Mouse (Mus musculus): Measurements from ENCODE around the gene Rnf146. TPM values are rescaled to one million over a fixed set of nuclear protein-coding genes. Genes with fewer than 3 reads are reported as not detected.

Gene Rnf146
- polyA plus RNA-seq, 1 experiment from 2014 or later = 57.5 TPM

GRCm38 (mm10) chr10:29351420-29351819 lies 10.8 kb downstream of the Rnf146 start:
- peaks cover 15% of the 10 kb centered on the region; the same call in 1 of the 2 replicates for H3K36me3 ChIP-seq (ENCODE audit: control insufficient read depth, insufficient read depth, low read length)
- ATAC-seq (ENCODE audit: low read depth) = no peak
- 92% methylated on average over 2 of the region's 2 CpGs for WGBS

GRCm38 (mm10) chr10:29346638-29347037 lies 15.6 kb downstream of the Rnf146 start:
- Histone ChIP-seq H3K9ac (replicated peaks; ENCODE audit: low read depth, low read length) (no peak overlapping the region), H3K4me3 (ENCODE audit: low read depth, low read length) (no peak overlapping the region), H3K27me3 (ENCODE audit: control insufficient read depth, insufficient read depth, low read length) (no peaks in the 10 kb centered on the region), H3K4me1 (ENCODE audit: control insufficient read depth, insufficient read depth, low read length) (no peaks in the 10 kb centered on the region), H3K36me3 (ENCODE audit: control insufficient read depth, insufficient read depth, low read length) (peaks cover 17% of the 10 kb centered on the region; the same call in 1 of the 2 replicates), H3K4me2 (ENCODE audit: low read depth, low read length) (no peak overlapping the region), H3K27ac (ENCODE audit: low read depth, low read length) (no peak overlapping the region), H3K9me3 (ENCODE audit: control insufficient read depth, low read length) (no peaks in the 10 kb centered on the region)
- ATAC-seq (ENCODE audit: low read depth) = peak; percentile 58; the same call in 1 of the 2 replicates
- 94% methylated on average over 7 of the region's 7 CpGs for WGBS

More at GRCm38 (mm10) chr10:29351420-29351819, 10.8 kb downstream of the Rnf146 start:
- Histone ChIP-seq H3K27ac (ENCODE audit: low read depth, low read length) (no peak overlapping the region), H3K4me3 (ENCODE audit: low read depth, low read length) (no peak overlapping the region), H3K4me2 (ENCODE audit: low read depth, low read length) (no peak overlapping the region), H3K9ac (replicated peaks; ENCODE audit: low read depth, low read length) (no peak overlapping the region), H3K4me1 (ENCODE audit: control insufficient read depth, insufficient read depth, low read length) (peaks cover 8% of the 10 kb centered on the region; the same call in 1 of the 2 replicates), H3K9me3 (ENCODE audit: control insufficient read depth, low read length) (no peaks in the 10 kb centered on the region), H3K27me3 (ENCODE audit: control insufficient read depth, insufficient read depth, low read length) (no peaks in the 10 kb centered on the region)

- no peak overlapping the region for H3K4me3 ChIP-seq (ENCODE audit: low read depth, low read length)
- WGBS = 92% methylated on average over 4 of the region's 4 CpGs
- H3K4me2 ChIP-seq (ENCODE audit: low read depth, low read length) = no peak overlapping the region
- ATAC-seq (ENCODE audit: low read depth) = no peak
- no peaks in the 10 kb centered on the region for H3K9me3 ChIP-seq (ENCODE audit: control insufficient read depth, low read length)
- H3K27ac ChIP-seq (ENCODE audit: low read depth, low read length) = no peak overlapping the region
- H3K27me3 ChIP-seq (ENCODE audit: control insufficient read depth, insufficient read depth, low read length) = no peaks in the 10 kb centered on the region
- no peak overlapping the region for H3K9ac ChIP-seq (replicated peaks; ENCODE audit: low read depth, low read length)
- no peaks in the 10 kb centered on the region for H3K4me1 ChIP-seq (ENCODE audit: control insufficient read depth, insufficient read depth, low read length)
- H3K36me3 ChIP-seq (ENCODE audit: control insufficient read depth, insufficient read depth, low read length) = peaks cover 13% of the 10 kb centered on the region; the same call in 1 of the 2 replicates
Measured at GRCm38 (mm10) chr10:29344232-29344631, 18.0 kb downstream of the Rnf146 start.

- H3K27me3 ChIP-seq (ENCODE audit: control insufficient read depth, insufficient read depth, low read length) = no peaks in the 10 kb centered on the region
- ATAC-seq (ENCODE audit: low read depth) = 0 out of 2 replicates have a peak, but pooled peaks have one; percentile 58
Measured at GRCm38 (mm10) chr10:29338355-29339056, 23.7 kb downstream of the Rnf146 start.

GRCm38 (mm10) chr10:29333836-29334235 lies 28.4 kb downstream of the Rnf146 start:
- H3K36me3 ChIP-seq (ENCODE audit: control insufficient read depth, insufficient read depth, low read length) = no peaks in the 10 kb centered on the region
- H3K9me3 ChIP-seq (ENCODE audit: control insufficient read depth, low read length) = no peaks in the 10 kb centered on the region
- no peaks in the 10 kb centered on the region for H3K27me3 ChIP-seq (ENCODE audit: control insufficient read depth, insufficient read depth, low read length)
- 76% methylated on average over 4 of the region's 4 CpGs for WGBS
- H3K27ac ChIP-seq (ENCODE audit: low read depth, low read length) = no peak overlapping the region
- no peaks in the 10 kb centered on the region for H3K4me1 ChIP-seq (ENCODE audit: control insufficient read depth, insufficient read depth, low read length)
- no peak overlapping the region for H3K4me2 ChIP-seq (ENCODE audit: low read depth, low read length)
- H3K9ac ChIP-seq (replicated peaks; ENCODE audit: low read depth, low read length) = no peak overlapping the region
- H3K4me3 ChIP-seq (ENCODE audit: low read depth, low read length) = no peak overlapping the region
- no peak for ATAC-seq (ENCODE audit: low read depth)

More at GRCm38 (mm10) chr10:29338355-29339056, 23.7 kb downstream of the Rnf146 start:
- H3K9ac ChIP-seq (replicated peaks; ENCODE audit: low read depth, low read length) = no peak overlapping the region
- no peak overlapping the region for H3K27ac ChIP-seq (ENCODE audit: low read depth, low read length)
- no peaks in the 10 kb centered on the region for H3K4me1 ChIP-seq (ENCODE audit: control insufficient read depth, insufficient read depth, low read length)
- H3K4me3 ChIP-seq (ENCODE audit: low read depth, low read length) = no peak overlapping the region
- WGBS = 52% methylated on average over 4 of the region's 4 CpGs
- H3K36me3 ChIP-seq (ENCODE audit: control insufficient read depth, insufficient read depth, low read length) = no peaks in the 10 kb centered on the region
- H3K4me2 ChIP-seq (ENCODE audit: low read depth, low read length) = no peak overlapping the region
- no peaks in the 10 kb centered on the region for H3K9me3 ChIP-seq (ENCODE audit: control insufficient read depth, low read length)

- H3K9me3 ChIP-seq (ENCODE audit: control insufficient read depth, low read length) = no peaks in the 10 kb centered on the region
- H3K4me1 ChIP-seq (ENCODE audit: control insufficient read depth, insufficient read depth, low read length) = no peaks in the 10 kb centered on the region
- no peak overlapping the region for H3K4me2 ChIP-seq (ENCODE audit: low read depth, low read length)
- no peaks in the 10 kb centered on the region for H3K36me3 ChIP-seq (ENCODE audit: control insufficient read depth, insufficient read depth, low read length)
- WGBS = 93% methylated on average over 2 of the region's 2 CpGs
- no peaks in the 10 kb centered on the region for H3K27me3 ChIP-seq (ENCODE audit: control insufficient read depth, insufficient read depth, low read length)
- no peak overlapping the region for H3K9ac ChIP-seq (replicated peaks; ENCODE audit: low read depth, low read length)
- H3K27ac ChIP-seq (ENCODE audit: low read depth, low read length) = no peak overlapping the region
- no peak for ATAC-seq (ENCODE audit: low read depth)
- no peak overlapping the region for H3K4me3 ChIP-seq (ENCODE audit: low read depth, low read length)
Measured at GRCm38 (mm10) chr10:29324817-29325216, 37.4 kb downstream of the Rnf146 start.

- whole genome bisulfite sequencing = 40% methylated on average over 5 of the region's 5 CpGs
- Histone ChIP-seq H3K4me1 (ENCODE audit: control insufficient read depth, insufficient read depth, low read length) (peaks cover 9% of the 10 kb centered on the region), H3K9ac (replicated peaks; ENCODE audit: low read depth, low read length) (peak overlapping the region; percentile 62)
Measured at GRCm38 (mm10) chr10:29313905-29314304, 48.3 kb downstream of the Rnf146 start.

GRCm38 (mm10) chr10:29313064-29313638 lies 49.1 kb downstream of the Rnf146 start, which contains the start of gene Echdc1:
Gene Echdc1, plus strand, starts transcription at chr10:29313166.
- Histone ChIP-seq H3K4me2 (ENCODE audit: low read depth, low read length) (peak within 1 kb of the TSS; percentile 83), H3K4me1 (ENCODE audit: control insufficient read depth, insufficient read depth, low read length) (peaks cover 9% of the 10 kb centered on the region), H3K9ac (replicated peaks; ENCODE audit: low read depth, low read length) (peak within 1 kb of the TSS; percentile 62), H3K9me3 (ENCODE audit: control insufficient read depth, low read length) (no peaks in the 10 kb centered on the region), H3K4me3 (ENCODE audit: low read depth, low read length) (peak within 1 kb of the TSS; percentile 64), H3K36me3 (ENCODE audit: control insufficient read depth, insufficient read depth, low read length) (no peaks in the 10 kb centered on the region), H3K27ac (ENCODE audit: low read depth, low read length) (peak within 1 kb of the TSS; percentile 88), H3K27me3 (ENCODE audit: control insufficient read depth, insufficient read depth, low read length) (no peaks in the 10 kb centered on the region)
- WGBS = 0% methylated on average over 41 of the region's 49 CpGs
- ATAC-seq (ENCODE audit: low read depth) = peak; percentile 99

More at GRCm38 (mm10) chr10:29313905-29314304, 48.3 kb downstream of the Rnf146 start:
- no peak overlapping the region for H3K27ac ChIP-seq (ENCODE audit: low read depth, low read length)
- no peaks in the 10 kb centered on the region for H3K9me3 ChIP-seq (ENCODE audit: control insufficient read depth, low read length)
- ATAC-seq (ENCODE audit: low read depth) = no peak
- H3K27me3 ChIP-seq (ENCODE audit: control insufficient read depth, insufficient read depth, low read length) = no peaks in the 10 kb centered on the region
- H3K4me3 ChIP-seq (ENCODE audit: low read depth, low read length) = peak overlapping the region; percentile 64
- no peaks in the 10 kb centered on the region for H3K36me3 ChIP-seq (ENCODE audit: control insufficient read depth, insufficient read depth, low read length)
- H3K4me2 ChIP-seq (ENCODE audit: low read depth, low read length) = peak overlapping the region; percentile 83
